In genomic region chr2:5062496-5063298, GRCm38 (mm10) we compare ENCODE assay signal across 7 mouse cellular contexts. TPM values are rescaled to one million over a fixed set of nuclear protein-coding genes. Genes with fewer than 3 reads are reported as not detected.
DNase-seq lines count a peak whose midpoint lies in the region; ATAC-seq lines count a peak whose summit lies in the region.

No protein-coding gene starts in this region.

- H3K4me1 ChIP-seq in megakaryocyte, embryonic 14.5 days = peaks cover 66% of the 10 kb centered on the region
- no peaks in the 10 kb centered on the region for H3K4me1 ChIP-seq in forebrain, embryonic 11.5 days (replicated peaks; ENCODE audit: control insufficient read depth, insufficient read depth, low read length)
- peaks cover 13% of the 10 kb centered on the region for H3K4me1 ChIP-seq in limb, embryonic 15.5 days
- H3K4me1 ChIP-seq in stomach, embryonic 16.5 days (ENCODE audit: control insufficient read depth, insufficient read depth, low read length) = no peaks in the 10 kb centered on the region; the same call in 1 of the 2 replicates

- no peak overlapping the region for H3K9ac ChIP-seq in forebrain, embryonic 11.5 days (ENCODE audit: low read length)
- no peak overlapping the region for H3K9ac ChIP-seq in limb, embryonic 15.5 days
- peak overlapping the region; percentile 36 for H3K9ac ChIP-seq in stomach, embryonic 16.5 days (ENCODE audit: low read length)

- no peak for ATAC-seq in megakaryocyte, adult 5-6 weeks (ENCODE audit: poor library complexity, severe bottlenecking)
- ATAC-seq in forebrain, embryonic 11.5 days (replicated peaks; ENCODE audit: low FRiP score) = no peak
- ATAC-seq in limb, embryonic 15.5 days (ENCODE audit: insufficient number of reproducible peaks, low FRiP score, low TSS enrichment, low read depth) = no peak
- no peak for ATAC-seq in stomach, embryonic 16.5 days (ENCODE audit: insufficient read depth, low FRiP score)

- peak overlapping the region; percentile 96 for H3K4me3 ChIP-seq in megakaryocyte, embryonic 14.5 days (replicated peaks)
- peak overlapping the region; percentile 47 for H3K4me3 ChIP-seq in forebrain, embryonic 11.5 days (ENCODE audit: low read depth, low read length)
- H3K4me3 ChIP-seq in limb, embryonic 15.5 days = peak overlapping the region; percentile 66
- H3K4me3 ChIP-seq in stomach, embryonic 16.5 days (replicated peaks; ENCODE audit: low read length) = peak overlapping the region; percentile 60

- no peaks in the 10 kb centered on the region for H3K27me3 ChIP-seq in megakaryocyte, embryonic 14.5 days (replicated peaks)
- H3K27me3 ChIP-seq in forebrain, embryonic 11.5 days (ENCODE audit: control insufficient read depth, insufficient read depth, low read length) = peaks cover 11% of the 10 kb centered on the region
- peaks cover 5% of the 10 kb centered on the region; the same call in 1 of the 2 replicates for H3K27me3 ChIP-seq in limb, embryonic 15.5 days
- no peaks in the 10 kb centered on the region for H3K27me3 ChIP-seq in stomach, embryonic 16.5 days (ENCODE audit: control insufficient read depth, insufficient read depth, low read length)

- H3K9me3 ChIP-seq in megakaryocyte, embryonic 14.5 days = no peaks in the 10 kb centered on the region
- no peaks in the 10 kb centered on the region for H3K9me3 ChIP-seq in forebrain, embryonic 11.5 days (ENCODE audit: control insufficient read depth, low read length)
- no peaks in the 10 kb centered on the region for H3K9me3 ChIP-seq in limb, embryonic 15.5 days
- H3K9me3 ChIP-seq in stomach, embryonic 16.5 days (replicated peaks; ENCODE audit: control insufficient read depth, low read length) = no peaks in the 10 kb centered on the region

- H3K4me2 ChIP-seq in forebrain, embryonic 11.5 days (ENCODE audit: low read depth, low read length, severe bottlenecking) = 0 out of 2 replicates have a peak overlapping the region, but pooled peaks have one; percentile 81
- peak overlapping the region; percentile 94 for H3K4me2 ChIP-seq in limb, embryonic 15.5 days
- H3K4me2 ChIP-seq in stomach, embryonic 16.5 days (ENCODE audit: low read depth, low read length) = peak overlapping the region; percentile 89

- no peak overlapping the region for H3K27ac ChIP-seq in forebrain, embryonic 11.5 days (ENCODE audit: low read depth, low read length)
- H3K27ac ChIP-seq in limb, embryonic 15.5 days = no peak overlapping the region
- no peak overlapping the region for H3K27ac ChIP-seq in stomach, embryonic 16.5 days (ENCODE audit: low read length)

- peaks cover 38% of the 10 kb centered on the region for H3K36me3 ChIP-seq in megakaryocyte, embryonic 14.5 days (replicated peaks; ENCODE audit: low read length)
- H3K36me3 ChIP-seq in forebrain, embryonic 11.5 days (ENCODE audit: control insufficient read depth, insufficient read depth, low read length) = no peaks in the 10 kb centered on the region
- H3K36me3 ChIP-seq in limb, embryonic 15.5 days = no peaks in the 10 kb centered on the region
- H3K36me3 ChIP-seq in stomach, embryonic 16.5 days (ENCODE audit: control insufficient read depth, insufficient read depth, low read length) = no peaks in the 10 kb centered on the region

- no peak for DNase-seq in forebrain, embryonic 11.5 days (ENCODE audit: low spot score)
- no peak for DNase-seq in layer of hippocampus, postnatal 14 days (ENCODE audit: low spot score in 2 of 2)
- no peak for DNase-seq in urinary bladder, postnatal 14 days (ENCODE audit: low spot score)

- WGBS in forebrain, embryonic 11.5 days = 51% methylated on average over 16 of the region's 16 CpGs
- 23% methylated on average over 16 of the region's 16 CpGs for WGBS in limb, embryonic 15.5 days
- WGBS in stomach, embryonic 16.5 days = 49% methylated on average over 16 of the region's 16 CpGs

RNA-seq across cellular contexts. Expression of gene Optn, which starts 1.2 kb away (rescaled TPM):
- 5.1 and 24.7 TPM in 2 replicates for polyA plus RNA-seq in megakaryocyte, embryonic 14.5 days (2012; ENCODE audit: insufficient read depth, low replicate concordance)
- total RNA-seq in megakaryocyte, adult 5-6 weeks (2015) = 4.1 and 7.0 TPM in 2 replicates
- total RNA-seq in megakaryocyte, adult 5-6 weeks (2017) = 9.1 and 14.3 TPM in 2 replicates
- polyA plus RNA-seq in forebrain, embryonic 11.5 days (2014; fragmentation: Nextera tagmentation; extraction: Ambion mirVana) = 3.0 and 3.6 TPM in 2 replicates
- 6.4 and 6.9 TPM in 2 replicates for polyA plus RNA-seq in limb, embryonic 15.5 days (2015; fragmentation: Nextera tagmentation; extraction: Ambion mirVana)
- 17.6 and 18.6 TPM in 2 replicates for polyA plus RNA-seq in stomach, embryonic 16.5 days (2015; fragmentation: Nextera tagmentation; extraction: Ambion mirVana)
- total RNA-seq in layer of hippocampus, postnatal 14 days (2021) = 10 to 100 TPM; 17.5 to 17.6 TPM

RNA-seq across cellular contexts. Expression of gene Mcm10, which starts 50.1 kb away (rescaled TPM):
- 3.9 and 6.6 TPM in 2 replicates for polyA plus RNA-seq in megakaryocyte, embryonic 14.5 days (2012; ENCODE audit: insufficient read depth, low replicate concordance)
- 41.3 and 46.0 TPM in 2 replicates for total RNA-seq in megakaryocyte, adult 5-6 weeks (2015)
- total RNA-seq in megakaryocyte, adult 5-6 weeks (2017) = 63.7 and 64.7 TPM in 2 replicates
- 66.0 and 67.5 TPM in 2 replicates for polyA plus RNA-seq in forebrain, embryonic 11.5 days (2014; fragmentation: Nextera tagmentation; extraction: Ambion mirVana)
- 17.4 and 19.3 TPM in 2 replicates for polyA plus RNA-seq in limb, embryonic 15.5 days (2015; fragmentation: Nextera tagmentation; extraction: Ambion mirVana)
- polyA plus RNA-seq in stomach, embryonic 16.5 days (2015; fragmentation: Nextera tagmentation; extraction: Ambion mirVana) = 25.1 and 26.4 TPM in 2 replicates
- total RNA-seq in layer of hippocampus, postnatal 14 days (2021) = 1 to 10 TPM; 1.7 to 3.6 TPM
